Mouse (Mus musculus): ENCODE measurements around the gene Nceh1.

The Nceh1 gene

GRCm38 (mm10) chr3:27322591-27322990, 139.8 kb downstream of the Nceh1 start:
- DNase-seq (ENCODE audit: low read depth, low spot score), result no peak

GRCm38 (mm10) chr3:27323551-27323950, 140.8 kb downstream of the Nceh1 start:
- DNase-seq (ENCODE audit: low read depth, low spot score), result no peak

GRCm38 (mm10) chr3:27326633-27327191, 143.9 kb downstream of the Nceh1 start:
- no peak for DNase-seq (ENCODE audit: low read depth, low spot score)

- DNase-seq (ENCODE audit: low read depth, low spot score), result no peak
These were observed 147.9 kb downstream of the Nceh1 start for GRCm38 (mm10) chr3:27330706-27331105.
